9 mouse cellular contexts compared by ENCODE assay signal in the genomic region with DNA sequence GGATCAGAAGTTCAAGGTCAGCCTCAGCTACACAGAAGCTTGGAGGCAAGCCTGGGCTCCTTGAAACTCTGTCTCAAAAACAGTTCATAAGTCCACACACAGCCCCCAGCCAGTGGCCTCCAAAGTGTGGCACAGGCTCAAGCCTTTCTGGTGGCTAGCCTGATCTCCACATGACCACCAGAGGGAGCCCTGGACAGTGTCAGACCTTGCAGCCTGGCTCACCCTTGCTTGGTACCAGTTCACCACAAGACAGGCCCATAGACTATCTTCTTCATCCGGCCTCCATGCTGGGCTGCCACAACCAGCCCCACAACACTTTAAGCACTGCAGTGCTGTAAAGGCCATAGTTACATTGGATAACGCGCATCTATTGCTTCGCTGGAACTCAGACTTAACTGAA.
A peak's percentile ranks its signal among the peaks of the same experiment; 100 is the strongest.
DNase-seq lines count a peak whose midpoint lies in the region; ATAC-seq and TF ChIP-seq lines count a peak whose summit lies in the region.
"Had no signal": no experiment of that assay in that cellular context is flagged by ENCODE, and none has a peak within 500 bp of the region (broad histone marks: within the 10 kb centered on the region; RNA-seq: fewer than 3 reads in every experiment).

No protein-coding gene starts in this region.

- no peak for ATAC-seq in cerebellum, adult (ENCODE audit: insufficient number of reproducible peaks, low FRiP score, low TSS enrichment)
- 0 out of 2 replicates have a peak, but pooled peaks have one; percentile 37 for ATAC-seq in midbrain, embryonic 15.5 days (replicated peaks)
- ATAC-seq in stomach, embryonic 14.5 days (ENCODE audit: insufficient number of reproducible peaks, insufficient read depth, low FRiP score, low read depth) = peak; percentile 23; the same call in 1 of the 2 replicates
- ATAC-seq: Patski had no signal

- DNase-seq in cerebellum, adult 11 months = peak; percentile 26
- DNase-seq in gastrocnemius, postnatal 4 days (ENCODE audit: low spot score in 2 of 2) = peak; percentile 63 to 84
- DNase-seq in kidney, adult 18-20 months = peak; percentile 80
- DNase-seq in limb, embryonic 10.5 days (ENCODE audit: low spot score) = peak; percentile 84

- WGBS in limb, embryonic 10.5 days = 63% methylated on average over 4 of the region's 4 CpGs
- 68% methylated on average over 4 of the region's 4 CpGs for WGBS in midbrain, embryonic 15.5 days
- 72% methylated on average over 4 of the region's 4 CpGs for WGBS in stomach, embryonic 14.5 days

- H3K9me3 ChIP-seq in limb, embryonic 10.5 days (replicated peaks) = no peaks in the 10 kb centered on the region
- no peaks in the 10 kb centered on the region for H3K9me3 ChIP-seq in midbrain, embryonic 15.5 days
- no peaks in the 10 kb centered on the region for H3K9me3 ChIP-seq in stomach, embryonic 14.5 days (ENCODE audit: control insufficient read depth, low read depth, low read length)

- no peak overlapping the region for H3K4me3 ChIP-seq in cortical plate, adult 2 months (ENCODE audit: insufficient read depth, low read length)
- H3K4me3 ChIP-seq in limb, embryonic 10.5 days = no peak overlapping the region
- H3K4me3 ChIP-seq in midbrain, embryonic 15.5 days = no peak overlapping the region
- no peak overlapping the region for H3K4me3 ChIP-seq in stomach, embryonic 14.5 days (ENCODE audit: low read depth, low read length)

- H3K36me3 ChIP-seq in limb, embryonic 10.5 days = no peaks in the 10 kb centered on the region
- H3K36me3 ChIP-seq in midbrain, embryonic 15.5 days (replicated peaks) = no peaks in the 10 kb centered on the region
- no peaks in the 10 kb centered on the region for H3K36me3 ChIP-seq in stomach, embryonic 14.5 days (ENCODE audit: control insufficient read depth, insufficient read depth, low read length)

- TF ChIP-seq POLR2A in cortical plate, adult 2 months (IDR thresholded peaks at IDR 0.05; ENCODE audit: extremely low read depth, insufficient read depth, low read length) = no peak

- no peaks in the 10 kb centered on the region for H3K4me1 ChIP-seq in cortical plate, adult 2 months (ENCODE audit: control insufficient read depth, insufficient read depth, low read length)
- peaks cover 28% of the 10 kb centered on the region for H3K4me1 ChIP-seq in limb, embryonic 10.5 days
- peaks cover 2% of the 10 kb centered on the region; the same call in 1 of the 2 replicates for H3K4me1 ChIP-seq in midbrain, embryonic 15.5 days
- peaks cover 15% of the 10 kb centered on the region for H3K4me1 ChIP-seq in stomach, embryonic 14.5 days (ENCODE audit: control insufficient read depth, insufficient read depth, low read length)

- no peak overlapping the region for H3K27ac ChIP-seq in cortical plate, adult 2 months (ENCODE audit: insufficient read depth, low read length)
- no peak overlapping the region for H3K27ac ChIP-seq in limb, embryonic 10.5 days
- H3K27ac ChIP-seq in midbrain, embryonic 15.5 days = no peak overlapping the region
- H3K27ac ChIP-seq in stomach, embryonic 14.5 days (ENCODE audit: low read length) = no peak overlapping the region

- H3K27me3 ChIP-seq in limb, embryonic 10.5 days (ENCODE audit: low read depth, poor library complexity, severe bottlenecking) = peaks cover 3% of the 10 kb centered on the region; the same call in 1 of the 2 replicates
- no peaks in the 10 kb centered on the region; the same call in 1 of the 2 replicates for H3K27me3 ChIP-seq in midbrain, embryonic 15.5 days (replicated peaks)
- H3K27me3 ChIP-seq in stomach, embryonic 14.5 days (ENCODE audit: control insufficient read depth, insufficient read depth, low read length) = no peaks in the 10 kb centered on the region
- H3K27me3 ChIP-seq: Patski had no signal

- TF ChIP-seq CTCF in cortical plate, adult 2 months (IDR thresholded peaks at IDR 0.05; ENCODE audit: extremely low read depth, insufficient read depth, low read length) = peak; percentile 72

- H3K4me2 ChIP-seq in midbrain, embryonic 15.5 days = no peak overlapping the region
- H3K4me2 ChIP-seq in stomach, embryonic 14.5 days (replicated peaks; ENCODE audit: low read depth, low read length) = no peak overlapping the region

- no peak overlapping the region for H3K9ac ChIP-seq in midbrain, embryonic 15.5 days
- H3K9ac ChIP-seq in stomach, embryonic 14.5 days (replicated peaks; ENCODE audit: low read depth, low read length) = no peak overlapping the region

Comparison
In these comparisons a context has a peak if more than half of its experiments do, and no peak if none do; other contexts are left out.
1. DNase-seq: peak in every context shown above with its lines; median percentile 84 in limb, embryonic 10.5 days; 80 in kidney, adult 18-20 months; 74 in gastrocnemius, postnatal 4 days; 26 in cerebellum, adult 11 months.